Mouse (Mus musculus) megakaryocyte, embryonic 14.5 days (primary cell): Measurements from ENCODE around the gene Arel1. TPM values are rescaled to one million over a fixed set of nuclear protein-coding genes. Genes with fewer than 3 reads are reported as not detected.

ENCODE experiments used
- H3K27me3 ChIP-seq: replicated peaks from 2 replicates; pipeline ENCODE3; 2012; ENCODE audit warnings: inconsistent platforms
- H3K36me3 ChIP-seq: replicated peaks from 2 replicates; pipeline ENCODE3; 2012; ENCODE audit warnings: low read length, inconsistent platforms, mixed read lengths
- H3K4me1 ChIP-seq: 2 replicates; pipeline ENCODE4 v1.6.1; 2012; ENCODE audit warnings: inconsistent platforms
- H3K4me3 ChIP-seq: replicated peaks from 2 replicates; pipeline ENCODE3; 2012; ENCODE audit warnings: moderate library complexity, mild to moderate bottlenecking, inconsistent platforms
- H3K9me3 ChIP-seq: 2 replicates; pipeline ENCODE4 v1.6.1; 2012; ENCODE audit warnings: inconsistent platforms
- FLI1 ChIP-seq: IDR thresholded peaks from 2 replicates; pipeline ENCODE4 v1.6.1; 2012; ENCODE audit warnings: low read length, inconsistent platforms, mixed read lengths
- GATA1 ChIP-seq: IDR thresholded peaks from 3 replicates; pipeline ENCODE4 v1.6.1; 2012; ENCODE audit warnings: mixed read lengths, low read length, inconsistent platforms, borderline replicate concordance
- polyA plus RNA-seq: library from polyadenylated mRNA; stranded (reverse); fragments of >175 nt; gene quantifications from 2 replicates; pipeline ENCODE4 v1.2.3, GENCODE M21; 2012; ENCODE audit warnings: low replicate concordance; ENCODE audit not compliant: insufficient read depth

Gene Arel1
- polyA plus RNA-seq, 1 experiment, result 1.1 TPM

DNA sequence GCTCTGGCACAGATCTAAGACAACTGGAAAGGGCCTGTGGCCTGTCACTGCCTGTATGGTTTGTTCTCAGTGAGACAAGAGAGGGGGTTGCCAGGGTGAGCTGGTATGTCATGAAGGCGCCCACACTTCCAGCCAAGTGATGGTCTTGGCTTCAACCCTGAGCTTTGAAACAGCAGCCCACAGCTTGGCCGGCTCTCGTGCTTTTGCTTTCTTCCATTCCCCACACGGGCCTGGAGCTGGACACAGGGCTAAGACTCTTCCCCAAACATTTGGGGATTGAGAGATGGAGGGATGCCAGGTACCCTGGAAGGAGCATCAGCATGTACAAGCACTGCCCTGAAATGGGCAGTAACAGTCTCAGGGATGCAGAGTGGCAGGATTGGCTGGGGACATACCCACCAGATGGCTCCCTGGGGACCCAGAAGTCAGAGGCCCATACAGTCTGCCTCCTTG lies 58.0 kb downstream of the Arel1 start:
- Histone ChIP-seq H3K9me3 (peaks cover 19% of the 10 kb centered on the region), H3K4me3 (no peak overlapping the region), H3K27me3 (peaks cover 49% of the 10 kb centered on the region), H3K36me3 (peaks cover 21% of the 10 kb centered on the region), H3K4me1 (peaks cover 16% of the 10 kb centered on the region)
- TF ChIP-seq GATA1 (no peak), FLI1 (no peak)

DNA sequence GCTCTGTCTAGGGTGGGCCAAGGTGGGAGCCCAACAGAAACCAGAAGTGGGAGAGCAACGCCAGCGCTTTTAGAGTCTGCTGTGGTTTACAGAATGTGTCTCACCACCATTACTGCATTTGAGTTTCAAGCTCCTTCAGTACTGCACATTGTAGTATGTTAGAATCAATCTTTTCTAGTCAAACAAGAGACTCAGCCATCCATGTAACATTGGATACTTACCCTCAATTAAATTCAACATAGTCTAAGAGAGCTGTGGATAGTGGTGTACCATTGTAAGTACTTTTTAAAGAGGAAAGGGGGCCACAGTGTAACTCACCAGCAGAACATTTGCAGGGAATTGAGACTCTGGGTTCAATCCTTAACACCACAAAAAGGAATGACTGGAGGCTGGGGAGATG lies 59.1 kb downstream of the Arel1 start:
- Histone ChIP-seq H3K4me3 (no peak overlapping the region), H3K27me3 (peaks cover 59% of the 10 kb centered on the region), H3K36me3 (peaks cover 12% of the 10 kb centered on the region), H3K4me1 (peaks cover 16% of the 10 kb centered on the region), H3K9me3 (peaks cover 22% of the 10 kb centered on the region)
- TF ChIP-seq GATA1 (no peak), FLI1 (no peak)

DNA sequence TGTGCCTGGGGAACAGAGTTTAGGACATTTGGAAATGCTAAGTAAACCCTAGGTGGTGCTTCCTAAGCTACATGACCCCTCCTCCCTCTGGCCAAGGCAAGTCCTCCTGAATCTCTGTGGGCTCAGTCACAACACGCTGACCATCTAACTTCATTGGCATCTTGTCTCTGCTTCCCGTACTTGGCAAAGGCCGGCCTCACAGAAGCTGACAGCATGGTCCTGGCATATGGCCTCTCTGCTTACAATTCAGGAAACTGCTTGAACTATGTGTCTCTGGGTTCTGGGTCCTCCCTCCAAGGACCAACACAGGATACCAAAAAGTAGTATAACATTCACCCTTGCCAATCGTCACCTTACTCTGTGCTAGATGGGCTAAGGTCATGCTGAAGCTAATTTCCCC lies 60.6 kb downstream of the Arel1 start:
- no peak overlapping the region for H3K4me3 ChIP-seq
- H3K27me3 ChIP-seq, result peaks cover 70% of the 10 kb centered on the region
- no peaks in the 10 kb centered on the region for H3K36me3 ChIP-seq
- peaks cover 22% of the 10 kb centered on the region for H3K9me3 ChIP-seq
- peaks cover 13% of the 10 kb centered on the region for H3K4me1 ChIP-seq
- TF ChIP-seq FLI1 (no peak), GATA1 (no peak)

DNA sequence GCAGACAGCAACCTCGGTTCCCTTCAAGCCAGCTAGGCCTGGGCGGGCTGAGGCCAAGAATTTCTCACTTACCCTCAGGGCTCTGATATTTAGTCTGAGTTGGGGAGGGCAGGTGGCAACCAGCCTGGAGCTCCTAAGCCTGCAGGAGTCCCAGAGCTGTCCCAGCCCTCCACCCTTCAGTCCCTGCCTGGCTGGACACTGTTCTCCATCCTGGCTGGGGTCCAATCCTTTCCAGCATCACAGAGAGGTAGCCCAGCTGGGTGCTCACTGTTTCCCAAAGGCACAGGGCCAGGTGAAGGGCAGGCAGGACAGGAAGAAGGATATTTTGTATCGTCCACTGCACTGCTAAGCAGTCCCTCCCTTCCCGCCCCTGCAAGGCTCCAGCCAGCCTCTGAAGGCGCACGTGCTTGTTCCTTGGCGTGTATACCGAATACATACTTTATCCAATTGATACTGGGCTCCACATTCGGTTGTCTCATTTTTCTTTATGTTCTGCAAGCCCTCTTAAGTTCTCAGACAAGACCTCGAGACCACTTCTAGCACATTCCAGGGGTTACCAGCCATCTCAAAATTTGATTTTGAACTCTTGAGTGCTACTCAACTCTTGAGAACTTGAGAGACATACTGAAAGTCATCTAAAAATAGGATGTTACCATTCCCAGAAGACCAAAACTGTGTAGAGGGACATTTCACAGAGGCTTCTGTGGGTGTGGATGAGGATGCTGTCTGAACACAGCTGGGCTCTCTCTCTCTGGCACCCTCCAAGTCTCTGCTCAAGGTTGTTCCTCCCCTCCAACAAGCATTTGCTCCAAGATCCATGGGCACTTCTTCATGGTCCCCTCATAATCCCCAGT lies 62.8 kb downstream of the Arel1 start:
- no peaks in the 10 kb centered on the region for H3K36me3 ChIP-seq
- no peak for TF ChIP-seq GATA1
- TF ChIP-seq FLI1, result no peak
- no peaks in the 10 kb centered on the region for H3K4me1 ChIP-seq
- peaks cover 69% of the 10 kb centered on the region for H3K27me3 ChIP-seq
- H3K4me3 ChIP-seq, result no peak overlapping the region
- H3K9me3 ChIP-seq, result peaks cover 22% of the 10 kb centered on the region

DNA sequence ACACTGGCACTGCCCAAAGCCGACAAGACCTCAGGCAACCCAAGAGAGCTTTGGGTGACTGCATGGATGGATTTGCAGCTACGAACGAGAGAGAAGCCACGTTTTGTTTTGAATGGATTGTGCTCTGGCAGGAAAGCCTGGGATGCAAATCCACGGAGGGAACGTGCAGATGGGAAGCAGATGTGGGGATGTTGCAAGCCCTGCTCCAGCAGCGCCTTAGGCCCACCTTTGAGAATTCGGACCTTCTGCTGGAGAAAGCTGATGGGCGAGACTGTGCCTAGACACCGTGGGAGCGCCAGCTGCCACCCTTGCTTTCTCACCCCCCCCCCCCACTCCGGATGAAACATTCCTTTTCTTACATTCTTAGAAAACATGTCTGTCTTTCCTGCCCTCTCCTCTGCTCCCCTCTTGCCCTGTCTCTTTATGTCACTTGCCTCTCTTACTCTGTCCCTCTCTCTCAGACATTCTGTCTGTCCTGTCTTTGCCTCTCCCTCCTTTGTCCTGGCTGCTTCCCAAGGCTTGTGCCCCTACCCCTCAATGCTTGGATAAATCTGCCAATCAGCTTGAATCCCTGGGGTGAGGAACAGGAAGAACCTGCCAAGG lies 63.6 kb downstream of the Arel1 start:
- H3K27me3 ChIP-seq, result peaks cover 69% of the 10 kb centered on the region

DNA sequence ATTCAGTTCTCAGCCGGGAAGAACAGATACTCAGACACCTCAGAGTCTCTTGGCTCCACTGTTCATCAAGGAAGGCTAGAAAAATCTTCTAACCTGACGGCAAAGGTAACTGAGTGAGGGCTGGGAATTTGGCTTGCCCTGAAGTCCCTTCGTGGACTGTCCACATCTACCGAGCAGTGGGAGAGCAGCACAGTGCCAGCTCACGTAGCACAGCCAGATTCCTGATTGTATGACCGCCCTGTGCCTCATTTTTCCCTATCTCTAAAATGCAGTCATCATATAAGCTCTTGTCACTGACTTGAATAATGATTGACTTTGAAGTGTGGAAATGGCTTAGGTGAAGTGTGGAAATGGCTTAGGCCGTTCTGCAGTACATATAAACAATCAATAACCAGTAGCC lies 66.3 kb downstream of the Arel1 start:
- H3K4me1 ChIP-seq, result no peaks in the 10 kb centered on the region
- peaks cover 13% of the 10 kb centered on the region for H3K9me3 ChIP-seq
- peaks cover 78% of the 10 kb centered on the region for H3K27me3 ChIP-seq
- no peaks in the 10 kb centered on the region for H3K36me3 ChIP-seq
- H3K4me3 ChIP-seq, result no peak overlapping the region
- TF ChIP-seq GATA1, result no peak
- TF ChIP-seq FLI1, result no peak

More for the DNA sequence above, 63.6 kb downstream of the Arel1 start:
- no peaks in the 10 kb centered on the region for H3K36me3 ChIP-seq
- H3K4me3 ChIP-seq, result no peak overlapping the region
- no peaks in the 10 kb centered on the region for H3K4me1 ChIP-seq
- no peak for TF ChIP-seq FLI1
- no peak for TF ChIP-seq GATA1
- H3K9me3 ChIP-seq, result peaks cover 22% of the 10 kb centered on the region

DNA sequence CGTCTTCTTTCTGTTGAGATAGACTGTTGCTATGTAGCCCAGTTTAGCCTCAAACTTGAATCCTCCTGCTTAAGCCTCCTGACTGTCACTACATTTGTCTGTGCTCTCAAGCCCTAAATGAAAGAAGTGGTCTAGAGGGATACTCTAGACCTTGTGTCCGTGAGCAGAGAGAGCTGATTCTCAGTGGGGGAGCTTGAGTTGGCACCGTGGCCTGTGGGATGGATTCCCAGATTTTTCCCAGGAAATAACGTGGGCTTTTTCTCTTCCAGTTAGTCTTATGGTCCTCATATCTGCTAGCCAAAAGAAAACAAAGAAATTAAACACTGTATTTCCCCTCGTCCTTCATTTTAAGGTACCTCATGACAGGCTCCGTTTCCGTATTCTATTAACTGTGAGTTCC lies 70.4 kb downstream of the Arel1 start:
- no peak for TF ChIP-seq GATA1
- no peak for TF ChIP-seq FLI1
- H3K36me3 ChIP-seq, result no peaks in the 10 kb centered on the region
- no peaks in the 10 kb centered on the region for H3K9me3 ChIP-seq
- H3K4me3 ChIP-seq, result no peak overlapping the region
- no peaks in the 10 kb centered on the region for H3K4me1 ChIP-seq
- peaks cover 80% of the 10 kb centered on the region for H3K27me3 ChIP-seq

DNA sequence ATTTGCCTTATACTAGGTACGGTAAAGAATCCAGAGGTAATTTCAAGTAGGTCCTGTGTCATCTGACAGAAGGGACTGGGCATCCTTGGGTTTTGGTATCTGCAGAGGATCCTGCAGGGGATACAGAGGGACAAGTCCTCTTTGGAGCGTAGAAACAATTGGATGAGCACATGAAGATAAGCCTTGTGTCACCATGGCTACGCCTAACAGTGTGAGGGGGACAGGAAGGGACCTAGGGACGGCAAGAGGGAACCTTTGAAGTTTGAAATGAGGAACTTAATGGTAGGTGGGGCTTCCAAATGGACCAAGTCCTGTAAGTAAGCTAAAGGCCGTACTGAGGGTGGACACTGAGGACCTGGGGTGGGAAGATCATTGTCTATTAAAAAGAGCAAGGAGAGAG lies 73.4 kb downstream of the Arel1 start:
- no peaks in the 10 kb centered on the region for H3K4me1 ChIP-seq
- H3K4me3 ChIP-seq, result no peak overlapping the region
- peaks cover 85% of the 10 kb centered on the region for H3K27me3 ChIP-seq
- TF ChIP-seq FLI1, result no peak
- no peak for TF ChIP-seq GATA1
- no peaks in the 10 kb centered on the region for H3K36me3 ChIP-seq
- no peaks in the 10 kb centered on the region for H3K9me3 ChIP-seq

DNA sequence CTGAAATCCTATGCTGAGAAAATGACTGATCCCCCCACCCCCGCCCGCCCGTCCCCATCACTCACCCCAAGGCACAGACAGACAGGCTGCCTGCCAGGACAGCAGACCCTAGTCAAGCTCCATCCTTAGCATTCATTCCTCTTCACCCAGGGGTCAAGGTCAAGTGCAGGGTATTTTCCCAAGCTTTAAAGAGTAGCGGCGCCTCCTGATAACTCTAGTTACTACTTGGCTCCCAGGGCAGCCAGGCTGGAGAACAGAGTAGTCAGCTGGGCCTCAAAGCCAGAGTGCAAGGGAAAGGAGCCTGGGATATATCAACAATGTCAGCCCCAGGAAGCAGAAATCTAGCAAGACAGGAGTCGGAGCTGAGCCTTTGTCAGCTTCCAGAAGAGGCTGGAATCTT lies 74.5 kb downstream of the Arel1 start:
- Histone ChIP-seq H3K27me3 (peaks cover 84% of the 10 kb centered on the region), H3K36me3 (no peaks in the 10 kb centered on the region), H3K9me3 (no peaks in the 10 kb centered on the region), H3K4me1 (no peaks in the 10 kb centered on the region), H3K4me3 (no peak overlapping the region)
- TF ChIP-seq FLI1 (no peak), GATA1 (no peak)
